Mouse (Mus musculus) layer of hippocampus, adult 8-10 months (tissue): ENCODE measurements at regions not wholly inside any gene's neighbourhood (a gene's known extent, or its start where the extent isn't known, plus 50 kb on each side); places are given as distances from the start of the nearest gene placed in this dataset.
A peak's percentile ranks its signal among the peaks of the same experiment; 100 is the strongest.

Experiments used
- DNase-seq, 2 experiments: peaks; one replicate each; pipeline ENCODE4 v3.0.0; 2022; ENCODE audit warnings: low spot score in 2 of 2

DNA sequence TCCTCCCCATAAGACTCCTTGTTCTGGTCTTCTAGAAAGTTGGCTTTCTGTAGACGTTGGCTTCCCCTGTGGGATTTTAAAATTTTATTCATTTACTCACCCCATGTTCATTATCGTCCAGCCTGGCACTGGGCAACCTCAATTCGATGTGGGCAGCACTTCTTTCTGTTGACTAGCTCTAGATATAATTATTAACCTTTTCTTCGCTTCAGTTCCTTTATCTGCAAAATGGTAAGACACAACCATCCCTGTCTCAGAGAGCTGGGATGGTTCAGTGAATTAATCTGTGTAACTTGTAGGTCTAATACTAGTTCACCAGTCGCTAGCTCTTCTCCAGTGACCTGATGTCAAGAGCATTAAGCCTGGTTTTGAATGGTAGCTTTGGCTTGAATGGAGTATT lies 89.9 kb upstream of the Plxnc1 start:
- no peak for DNase-seq

DNA sequence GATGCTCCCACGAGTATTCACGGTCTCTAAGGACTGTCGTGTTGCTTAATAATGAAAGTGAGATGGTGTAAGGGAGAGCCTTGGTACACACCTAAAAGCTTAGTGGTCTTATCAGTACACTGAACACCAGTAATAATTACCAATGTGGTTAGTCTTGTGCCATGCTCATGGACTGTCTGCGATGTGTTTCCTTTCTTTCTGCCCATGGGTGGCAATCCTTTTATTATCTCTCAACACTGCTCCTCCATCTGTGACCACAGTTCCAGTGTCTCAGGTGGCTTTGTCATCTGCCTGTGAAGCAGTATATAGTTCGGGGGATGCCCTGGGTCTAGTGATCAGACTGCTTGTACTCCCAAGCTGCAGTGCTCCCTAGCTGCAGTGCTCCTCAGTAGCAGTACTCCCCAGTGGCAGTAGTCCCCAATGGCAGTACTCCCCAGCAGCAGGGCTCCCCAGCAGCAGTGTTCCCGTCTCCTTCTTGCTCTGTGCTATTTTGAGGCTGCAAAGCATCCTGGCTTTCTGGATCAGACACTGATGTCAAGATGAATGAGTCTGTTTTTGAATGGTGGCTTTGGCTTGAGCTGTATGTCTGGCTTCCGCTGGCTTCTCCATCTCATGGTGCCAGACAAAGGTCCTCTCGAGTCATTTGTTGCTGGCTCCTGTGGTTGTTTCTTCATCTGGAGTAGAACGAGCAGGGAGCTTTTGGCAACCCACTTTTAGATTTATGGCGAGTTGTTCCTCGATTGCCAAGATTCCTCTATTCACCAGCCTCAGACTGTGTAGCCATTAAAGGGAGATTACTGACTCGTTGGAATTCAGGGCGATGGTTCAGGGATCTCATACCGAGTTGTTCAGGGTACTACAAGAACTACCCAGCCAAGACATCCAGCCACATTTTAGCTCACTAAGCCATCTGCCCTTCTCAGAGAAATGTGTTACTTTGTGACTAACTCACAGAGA lies 88.4 kb upstream of the Plxnc1 start:
- peak in 1 of 2 experiments; percentile 22 for DNase-seq

DNA sequence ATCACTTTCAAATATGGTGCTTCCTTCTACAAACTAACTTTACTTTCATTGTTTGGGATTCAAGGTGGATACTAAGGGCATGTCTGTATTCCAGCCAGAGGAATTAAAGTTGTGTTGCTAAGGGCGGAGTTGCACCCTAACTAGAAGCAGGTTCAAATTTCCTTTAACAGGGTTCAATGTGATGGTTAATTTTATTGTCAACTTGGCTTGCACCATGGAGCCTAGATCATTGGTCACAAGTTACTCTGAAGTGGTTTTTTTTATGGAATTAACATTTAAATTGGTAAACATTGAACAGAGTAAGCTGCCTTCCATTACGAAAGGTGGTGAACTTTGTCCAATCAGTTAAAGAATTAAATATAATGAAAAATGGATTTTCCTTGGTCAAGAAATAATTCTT lies 86.7 kb upstream of the Plxnc1 start:
- DNase-seq = no peak

- no peak for DNase-seq
Observed at GRCm38 (mm10) chr10:95030801-95031200, 86.2 kb upstream of the Plxnc1 start.

DNA sequence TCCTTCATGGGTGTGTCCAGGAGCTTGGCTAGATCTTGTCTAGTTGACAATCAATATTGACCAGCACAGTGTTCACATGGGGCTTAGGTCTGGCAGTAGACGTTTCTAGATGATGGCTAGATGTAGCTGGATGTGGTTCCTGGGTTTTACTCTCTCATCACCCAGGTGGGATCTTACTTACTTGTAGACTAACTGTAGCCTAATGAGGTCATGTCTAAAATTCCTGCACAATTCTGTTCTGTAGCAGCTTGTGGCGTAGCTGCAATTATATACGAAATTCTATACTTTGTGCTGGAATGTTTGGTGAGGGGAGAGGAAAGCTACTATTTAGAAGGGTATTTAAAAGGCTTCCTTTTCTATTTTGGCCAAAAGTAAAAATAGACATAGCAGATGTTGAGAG lies 84.9 kb upstream of the Plxnc1 start:
- no peak for DNase-seq

- DNase-seq = no peak
Observed at GRCm38 (mm10) chr10:95025569-95026327, 81.1 kb upstream of the Plxnc1 start.

GRCm38 (mm10) chr10:95021209-95021608 lies 76.6 kb upstream of the Plxnc1 start:
- no peak for DNase-seq

DNA sequence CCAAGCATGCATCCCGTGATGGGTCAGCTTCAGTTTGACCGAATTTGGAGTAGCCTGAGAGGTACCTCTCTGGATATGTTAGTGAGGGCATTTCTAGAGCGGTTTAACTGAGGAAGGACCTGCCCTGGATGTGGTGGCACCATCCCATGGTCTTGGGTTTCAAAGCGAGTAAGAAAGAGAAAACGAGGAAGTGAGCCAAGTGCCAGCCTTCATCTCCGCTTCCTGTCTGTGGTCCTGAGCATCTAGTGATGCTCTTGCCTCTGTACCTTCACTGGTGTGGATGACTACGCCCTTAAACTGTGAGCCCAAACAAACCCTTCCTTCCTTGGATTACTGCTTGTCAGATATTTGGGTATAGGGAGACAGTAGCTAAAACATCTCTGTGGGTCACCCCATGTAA lies 72.3 kb upstream of the Plxnc1 start:
- no peak for DNase-seq

- no peak for DNase-seq
Observed at GRCm38 (mm10) chr10:95015298-95015951, 70.8 kb upstream of the Plxnc1 start.

DNA sequence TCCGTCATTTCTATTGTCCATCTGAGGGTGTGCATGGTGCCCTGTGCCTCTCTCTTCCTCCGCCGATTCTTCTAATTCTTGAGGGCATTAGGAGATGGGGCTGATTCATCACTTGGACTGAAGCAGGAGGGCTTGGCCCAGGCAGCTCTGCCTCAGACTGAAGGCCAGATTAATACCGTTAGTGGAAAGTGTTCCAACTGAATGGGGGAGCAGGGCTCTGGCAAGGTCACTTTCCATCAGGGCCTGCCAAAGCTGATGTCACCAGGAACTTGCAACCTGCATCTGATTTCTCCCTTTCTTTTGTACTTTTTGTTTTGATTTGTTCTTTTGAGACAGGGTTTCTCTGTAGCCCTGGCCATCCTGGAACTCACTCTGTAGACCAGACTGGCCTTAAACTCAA lies 69.3 kb upstream of the Plxnc1 start:
- no peak for DNase-seq

GRCm38 (mm10) chr10:95013213-95013915 lies 68.7 kb upstream of the Plxnc1 start:
- DNase-seq = no peak

DNA sequence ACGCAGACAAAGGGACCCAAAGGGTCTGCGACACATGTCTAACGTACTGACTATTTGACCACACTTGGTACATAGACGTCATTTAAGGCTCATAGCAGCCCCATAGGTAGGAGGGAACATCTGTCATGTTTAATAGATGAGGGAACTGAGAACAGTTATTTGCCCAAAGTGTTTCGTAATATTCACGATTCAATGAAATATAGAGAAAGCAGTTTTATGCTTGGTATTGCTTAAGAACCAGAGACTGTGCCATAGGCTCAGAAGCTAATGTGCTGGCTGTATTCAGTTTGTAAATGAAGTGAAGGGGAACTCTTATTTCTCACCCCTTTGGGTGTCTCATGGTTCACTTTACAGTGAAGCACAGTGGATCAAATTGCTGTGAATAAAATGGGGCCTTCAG lies 65.7 kb upstream of the Plxnc1 start:
- no peak for DNase-seq

DNA sequence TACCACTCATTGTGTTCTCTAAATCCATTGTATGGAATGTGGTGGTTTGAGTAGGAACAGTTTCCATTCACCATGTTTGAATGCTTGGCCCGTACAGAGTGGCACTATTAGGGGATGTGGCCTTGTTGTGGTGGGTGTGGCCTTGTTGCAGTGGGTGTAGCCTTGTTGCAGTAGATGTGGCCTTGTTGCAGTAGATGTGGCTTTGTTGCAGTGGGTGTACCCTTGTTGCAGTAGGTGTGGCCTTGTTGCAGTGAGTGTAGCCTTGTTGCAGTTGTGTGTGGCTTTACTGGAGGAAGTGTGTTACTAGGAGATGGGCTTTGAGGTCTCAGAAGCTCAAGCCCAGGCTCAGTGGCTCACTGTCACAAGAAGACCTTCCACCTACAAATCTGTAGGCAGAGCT lies 64.4 kb upstream of the Plxnc1 start:
- no peak for DNase-seq

DNA sequence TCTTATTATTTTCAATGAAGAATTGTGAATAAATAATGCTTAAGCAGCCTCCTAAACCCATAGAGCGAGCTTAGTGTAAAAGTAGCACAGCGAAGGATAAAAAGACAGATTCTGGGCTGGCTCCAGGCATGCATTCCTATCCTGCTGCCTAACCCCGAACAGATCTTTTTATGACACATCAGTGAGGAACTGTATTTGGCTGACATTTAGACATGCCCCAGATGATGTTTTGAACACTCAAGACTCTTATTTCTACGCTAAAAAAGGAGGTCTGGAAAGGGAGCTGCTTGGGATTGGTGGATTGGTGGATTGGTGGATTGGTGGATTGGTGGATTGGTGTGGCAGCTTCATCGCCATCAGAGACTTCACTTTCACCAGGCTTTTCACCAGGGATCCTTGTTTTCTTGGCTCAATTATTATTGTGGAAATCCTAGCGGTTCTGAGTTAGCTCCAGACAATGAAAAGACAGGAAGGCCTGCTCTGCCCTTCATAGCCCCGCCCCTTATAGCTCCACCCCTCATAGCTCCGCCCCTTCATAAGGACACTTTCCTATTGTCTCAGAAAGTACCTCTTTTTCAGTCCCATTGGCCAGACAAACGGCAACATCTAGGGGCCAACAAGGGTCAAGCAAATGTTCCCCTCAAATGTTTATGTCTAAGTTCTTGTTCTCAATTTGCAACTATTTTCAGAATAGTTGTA lies 59.6 kb upstream of the Plxnc1 start:
- no peak for DNase-seq

- DNase-seq = no peak
Observed at GRCm38 (mm10) chr10:95003621-95004020, 59.0 kb upstream of the Plxnc1 start.

GRCm38 (mm10) chr10:95001650-95002049 lies 57.0 kb upstream of the Plxnc1 start:
- no peak for DNase-seq

GRCm38 (mm10) chr10:94999716-95000115 lies 55.1 kb upstream of the Plxnc1 start:
- DNase-seq = no peak
